Mouse (Mus musculus) heart, adult 2 months (tissue): ENCODE data around the gene Lrrfip1.

ENCODE experiments used
- CTCF ChIP-seq: fragments of 200-600 bp; IDR thresholded peaks from 2 replicates; pipeline ENCODE4 v1.8.1; 2022; ENCODE audit warnings: antibody characterized with exemption, mild to moderate bottlenecking, moderate library complexity
- POLR2A ChIP-seq: fragments of 200-500 bp; IDR thresholded peaks from 2 replicates; pipeline ENCODE4 v1.6.1; 2011; ENCODE audit warnings: mild to moderate bottlenecking, low read depth, low read length, control low read depth; ENCODE audit not compliant: insufficient read depth

DNA sequence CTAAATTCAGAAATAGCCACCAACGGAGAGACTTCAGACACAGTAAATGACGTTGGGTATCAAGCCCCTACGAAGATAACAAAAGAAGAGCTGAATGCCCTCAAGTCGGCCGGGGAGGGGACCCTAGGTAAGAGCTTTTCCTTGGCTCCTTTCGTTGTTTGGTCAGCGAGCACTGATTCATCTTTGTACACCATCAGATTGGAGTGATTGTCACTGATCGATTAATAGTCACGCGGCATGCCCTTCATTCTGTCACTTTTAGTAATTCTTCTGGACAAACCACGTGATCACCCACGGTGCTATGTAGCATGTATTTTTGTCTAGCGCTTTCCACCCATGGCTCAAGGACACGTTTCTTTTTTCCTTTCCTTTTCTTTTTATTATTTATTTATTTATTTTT, 113.6 kb downstream of the Lrrfip1 start:
- TF ChIP-seq POLR2A = no peak
- no peak for TF ChIP-seq CTCF
